Mouse (Mus musculus) intestine, postnatal 0 days (tissue): ENCODE results near the gene Ttc7. TPM values are rescaled to one million over a fixed set of nuclear protein-coding genes. Genes with fewer than 3 reads are reported as not detected.

Experiments
- ATAC-seq: fragments of 200-750 bp; cut with Nextera tagmentation; 2 replicates; pipeline ENCODE4 v1.8.0; 2017; ENCODE audit warnings: mild to moderate bottlenecking, moderate TSS enrichment, moderate library complexity
- H3K27ac ChIP-seq: fragments of 300-500 bp; sonication (generic); 2 replicates; pipeline ENCODE4 v1.5.1; 2014; ENCODE audit warnings: mild to moderate bottlenecking, low read depth, low read length, moderate library complexity
- H3K27me3 ChIP-seq: fragments of 300-500 bp; sonication (generic); replicated peaks from 2 replicates; pipeline ENCODE4 v1.6.1; 2014; ENCODE audit warnings: low read length, mixed read lengths; ENCODE audit not compliant: control insufficient read depth, insufficient read depth
- H3K36me3 ChIP-seq: fragments of 300-500 bp; sonication (generic); 2 replicates; pipeline ENCODE4 v1.6.1; 2014; ENCODE audit warnings: mild to moderate bottlenecking, moderate library complexity; ENCODE audit not compliant: control insufficient read depth, insufficient read depth
- H3K4me1 ChIP-seq: fragments of 300-500 bp; sonication (generic); replicated peaks from 2 replicates; pipeline ENCODE4 v1.6.1; 2014; ENCODE audit warnings: antibody characterized with exemption, low read length, mixed read lengths; ENCODE audit not compliant: control insufficient read depth, insufficient read depth
- H3K4me2 ChIP-seq: fragments of 300-500 bp; sonication (generic); replicated peaks from 2 replicates; pipeline ENCODE4 v1.6.1; 2014; ENCODE audit warnings: low read depth, mild to moderate bottlenecking, moderate library complexity
- H3K4me3 ChIP-seq: fragments of 300-500 bp; sonication (generic); 2 replicates; pipeline ENCODE4 v1.5.1; 2014; ENCODE audit warnings: low read depth, low read length
- H3K9ac ChIP-seq: fragments of 300-500 bp; sonication (generic); 2 replicates; pipeline ENCODE4 v1.6.1; 2014; ENCODE audit warnings: mild to moderate bottlenecking, low read depth, low read length
- H3K9me3 ChIP-seq: fragments of 300-500 bp; sonication (generic); 2 replicates; pipeline ENCODE4 v1.6.1; 2016; ENCODE audit warnings: mixed run types; ENCODE audit not compliant: control insufficient read depth
- CTCF ChIP-seq: sonication (generic); IDR thresholded peaks from 2 replicates; pipeline ENCODE4 v1.5.1; 2016; ENCODE audit warnings: low read depth, mild to moderate bottlenecking, control low read depth, antibody characterized with exemption, moderate library complexity
- WGBS: fragments of 180-500 bp; shearing (Covaris S2); extraction: QIAGEN DNeasy Blood & Tissue Kit; methylation state at CpG from one replicate; pipeline ENCODE4 v1.1.7; 2014; 5-methylcytosine and 5-hydroxymethylcytosine counted together
- polyA plus RNA-seq: library from polyadenylated mRNA; unstranded; fragments of >200 nt; fragmentation: Nextera tagmentation; extraction: Ambion mirVana; gene quantifications from 2 replicates; pipeline ENCODE4 v1.2.1, GENCODE M21; 2015

Ttc7 gene
- polyA plus RNA-seq, 1 experiment from 2014 or later: 61.7 TPM

DNA sequence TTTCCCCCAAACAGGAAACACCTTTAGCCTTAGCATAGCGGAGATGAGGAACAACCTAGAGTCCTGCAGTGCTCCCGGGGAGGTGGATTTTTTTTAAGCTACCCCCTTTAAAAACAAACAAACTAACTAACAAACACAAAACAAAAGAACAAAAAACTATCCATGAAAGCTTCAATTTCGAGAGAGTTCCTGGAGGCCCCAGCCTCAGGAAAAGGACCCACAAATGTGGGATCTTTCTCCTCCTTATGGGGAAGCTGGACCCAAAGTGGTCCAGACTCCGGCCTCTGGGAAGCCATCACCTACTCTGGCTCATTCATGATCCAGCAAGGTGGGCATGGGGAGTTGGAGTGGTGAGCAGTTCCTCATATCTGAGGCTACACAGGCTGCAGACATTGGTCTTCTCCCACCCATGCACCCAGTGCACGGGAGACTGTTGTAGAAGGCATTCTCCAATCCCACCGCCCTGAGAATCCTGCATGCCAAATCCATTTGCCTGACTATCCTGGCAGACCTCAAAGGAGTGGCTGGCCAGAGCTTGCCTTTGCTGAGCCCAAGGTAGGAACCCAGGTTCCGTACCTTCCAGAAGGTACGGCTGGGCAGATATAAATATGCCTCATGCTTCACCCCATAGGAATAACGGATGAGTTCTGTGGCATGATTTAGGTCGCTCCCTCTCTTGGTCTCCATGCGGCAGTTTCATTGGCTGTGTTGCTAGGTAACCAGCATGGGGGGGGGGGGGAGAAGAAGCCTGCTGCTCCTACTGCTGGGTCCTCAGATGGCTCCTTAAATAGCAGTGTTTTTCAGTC is 48.9 kb downstream of the Ttc7 start:
- no peak overlapping the region for H3K9ac ChIP-seq
- H3K27me3 ChIP-seq: no peaks in the 10 kb centered on the region
- WGBS: 54% methylated on average over 11 of the region's 11 CpGs
- ATAC-seq: no peak
- H3K36me3 ChIP-seq: peaks cover 42% of the 10 kb centered on the region
- TF ChIP-seq CTCF: no peak
- no peak overlapping the region for H3K4me3 ChIP-seq
- H3K27ac ChIP-seq: no peak overlapping the region
- H3K9me3 ChIP-seq: no peaks in the 10 kb centered on the region
- H3K4me2 ChIP-seq: no peak overlapping the region
- no peaks in the 10 kb centered on the region for H3K4me1 ChIP-seq

- H3K4me1 ChIP-seq: no peaks in the 10 kb centered on the region
- no peak overlapping the region for H3K27ac ChIP-seq
- TF ChIP-seq CTCF: no peak
- H3K4me2 ChIP-seq: no peak overlapping the region
- H3K36me3 ChIP-seq: peaks cover 48% of the 10 kb centered on the region
- H3K9me3 ChIP-seq: no peaks in the 10 kb centered on the region
- no peak overlapping the region for H3K4me3 ChIP-seq
- no peaks in the 10 kb centered on the region for H3K27me3 ChIP-seq
- no peak for ATAC-seq
- H3K9ac ChIP-seq: no peak overlapping the region
- WGBS: 66% methylated on average over 9 of the region's 9 CpGs
These were observed 49.6 kb downstream of the Ttc7 start for GRCm38 (mm10) chr17:87332142-87332815.

DNA sequence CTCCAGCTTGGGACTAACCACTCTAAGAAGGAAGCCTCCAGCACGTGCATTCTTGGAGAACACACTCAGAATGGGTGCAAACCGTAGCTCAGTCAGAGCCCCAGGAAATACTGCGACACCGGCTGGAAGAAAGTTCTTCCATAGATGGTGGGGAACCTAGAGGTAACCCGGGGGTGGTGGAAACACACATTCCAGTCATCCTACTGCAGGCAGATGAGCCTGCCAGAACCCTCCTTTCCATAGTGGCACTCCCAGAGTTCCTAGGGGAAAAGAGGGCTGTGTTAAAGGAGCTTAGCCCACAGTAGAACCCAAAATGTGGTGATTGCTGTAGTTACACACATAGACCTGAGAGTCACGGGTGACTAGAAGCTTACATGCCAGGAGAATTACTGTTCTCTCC is 50.2 kb downstream of the Ttc7 start:
- no peaks in the 10 kb centered on the region for H3K9me3 ChIP-seq
- 74% methylated on average over 6 of the region's 6 CpGs for WGBS
- H3K36me3 ChIP-seq: peaks cover 53% of the 10 kb centered on the region
- H3K27ac ChIP-seq: no peak overlapping the region
- TF ChIP-seq CTCF: no peak
- H3K4me2 ChIP-seq: no peak overlapping the region
- no peaks in the 10 kb centered on the region for H3K4me1 ChIP-seq
- no peak for ATAC-seq
- no peaks in the 10 kb centered on the region for H3K27me3 ChIP-seq
- no peak overlapping the region for H3K9ac ChIP-seq
- H3K4me3 ChIP-seq: no peak overlapping the region

DNA sequence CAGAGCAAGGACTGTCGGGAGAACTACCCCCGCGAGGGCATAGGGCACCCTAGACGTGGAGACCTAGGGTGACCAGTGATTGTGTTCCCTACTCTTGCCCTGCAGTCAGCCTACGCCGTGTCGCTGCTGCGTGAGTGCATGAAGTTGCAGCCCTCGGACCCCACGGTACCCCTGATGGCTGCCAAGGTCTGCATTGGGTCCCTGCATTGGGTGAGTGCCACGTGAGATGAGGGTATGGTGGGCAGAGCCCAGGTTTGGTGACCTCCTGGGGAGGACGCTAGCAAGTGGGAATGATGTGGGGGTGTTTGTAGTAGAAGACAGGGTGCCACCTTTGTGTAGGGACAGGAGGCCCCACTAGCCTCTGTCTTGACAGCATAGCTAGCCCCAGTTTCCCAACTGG is 51.5 kb downstream of the Ttc7 start:
- no peak for TF ChIP-seq CTCF
- Histone ChIP-seq H3K27me3 (no peaks in the 10 kb centered on the region), H3K4me3 (no peak overlapping the region), H3K36me3 (peaks cover 55% of the 10 kb centered on the region), H3K9ac (no peak overlapping the region), H3K9me3 (no peaks in the 10 kb centered on the region), H3K4me2 (no peak overlapping the region), H3K27ac (no peak overlapping the region), H3K4me1 (no peaks in the 10 kb centered on the region)
- 93% methylated on average over 12 of the region's 12 CpGs for WGBS
- ATAC-seq: no peak

- no peaks in the 10 kb centered on the region for H3K9me3 ChIP-seq
- ATAC-seq: no peak
- no peak overlapping the region for H3K9ac ChIP-seq
- no peaks in the 10 kb centered on the region for H3K27me3 ChIP-seq
- 94% methylated on average over 14 of the region's 14 CpGs for WGBS
- no peak overlapping the region for H3K4me3 ChIP-seq
- no peak overlapping the region for H3K27ac ChIP-seq
- H3K36me3 ChIP-seq: peaks cover 55% of the 10 kb centered on the region
- no peaks in the 10 kb centered on the region for H3K4me1 ChIP-seq
- no peak overlapping the region for H3K4me2 ChIP-seq
- TF ChIP-seq CTCF: no peak
These were observed 52.5 kb downstream of the Ttc7 start for GRCm38 (mm10) chr17:87335152-87335551.

GRCm38 (mm10) chr17:87335727-87336126 is 53.0 kb downstream of the Ttc7 start:
- Histone ChIP-seq H3K4me1 (no peaks in the 10 kb centered on the region), H3K27ac (no peak overlapping the region), H3K36me3 (peaks cover 60% of the 10 kb centered on the region), H3K4me3 (no peak overlapping the region), H3K27me3 (no peaks in the 10 kb centered on the region), H3K4me2 (no peak overlapping the region), H3K9me3 (no peaks in the 10 kb centered on the region), H3K9ac (no peak overlapping the region)
- ATAC-seq: no peak
- WGBS: 86% methylated on average over 2 of the region's 2 CpGs
- TF ChIP-seq CTCF: peak; percentile 41; the same call in 1 of the 2 replicates
